Mouse (Mus musculus) neural tube, embryonic 11.5 days (tissue): ENCODE results near the gene Vtn. TPM values are rescaled to one million over a fixed set of nuclear protein-coding genes. Genes with fewer than 3 reads are reported as not detected.

Source experiments
- ATAC-seq: fragments of 200-750 bp; cut with Nextera tagmentation; 2 replicates; pipeline ENCODE4 v1.8.0; 2017; ENCODE audit warnings: moderate number of reproducible peaks, mild to moderate bottlenecking, moderate TSS enrichment, moderate library complexity; ENCODE audit not compliant: insufficient read depth, low FRiP score, low TSS enrichment
- DNase-seq: peaks from one replicate; pipeline ENCODE4 v3.0.0-alpha.2; 2015; ENCODE audit warnings: low spot score
- H3K27ac ChIP-seq: fragments of 300-500 bp; sonication (generic); 2 replicates; pipeline ENCODE4 v1.5.1; 2014; ENCODE audit warnings: low read depth, mild to moderate bottlenecking, low read length
- H3K27me3 ChIP-seq: fragments of 300-500 bp; sonication (generic); 2 replicates; pipeline ENCODE4 v1.6.1; 2014; ENCODE audit warnings: mild to moderate bottlenecking, low read length, mixed read lengths; ENCODE audit not compliant: control insufficient read depth, insufficient read depth
- H3K36me3 ChIP-seq: fragments of 300-500 bp; sonication (generic); 2 replicates; pipeline ENCODE4 v1.6.1; 2014; ENCODE audit warnings: mild to moderate bottlenecking, low read length, moderate library complexity, mixed read lengths; ENCODE audit not compliant: control insufficient read depth, insufficient read depth
- H3K4me1 ChIP-seq: fragments of 300-500 bp; sonication (generic); 2 replicates; pipeline ENCODE4 v1.6.1; 2014; ENCODE audit warnings: low read length, mixed read lengths; ENCODE audit not compliant: control insufficient read depth, insufficient read depth
- H3K4me2 ChIP-seq: fragments of 300-500 bp; sonication (generic); 2 replicates; pipeline ENCODE4 v1.6.1; 2014; ENCODE audit warnings: low read depth, mild to moderate bottlenecking, moderate library complexity
- H3K4me3 ChIP-seq: fragments of 300-500 bp; sonication (generic); 2 replicates; pipeline ENCODE4 v1.5.1; 2014; ENCODE audit warnings: low read depth, low read length
- H3K9ac ChIP-seq: fragments of 300-500 bp; sonication (generic); 2 replicates; pipeline ENCODE4 v1.6.1; 2014; ENCODE audit warnings: mild to moderate bottlenecking, low read length
- H3K9me3 ChIP-seq: fragments of 300-500 bp; sonication (generic); 2 replicates; pipeline ENCODE4 v1.6.1; 2016; ENCODE audit warnings: low read length; ENCODE audit not compliant: control insufficient read depth
- WGBS: fragments of 180-500 bp; shearing (Covaris S2); extraction: QIAGEN DNeasy Blood & Tissue Kit; methylation state at CpG from one replicate; pipeline ENCODE4 v1.1.7; 2014; 5-methylcytosine and 5-hydroxymethylcytosine counted together
- polyA plus RNA-seq: library from polyadenylated mRNA; unstranded; fragments of >200 nt; fragmentation: Nextera tagmentation; extraction: Ambion mirVana; gene quantifications from 2 replicates; pipeline ENCODE4 v1.2.1, GENCODE M21; 2014

Gene Vtn
- polyA plus RNA-seq, 1 experiment from 2014 or later = 67.8 TPM

DNA sequence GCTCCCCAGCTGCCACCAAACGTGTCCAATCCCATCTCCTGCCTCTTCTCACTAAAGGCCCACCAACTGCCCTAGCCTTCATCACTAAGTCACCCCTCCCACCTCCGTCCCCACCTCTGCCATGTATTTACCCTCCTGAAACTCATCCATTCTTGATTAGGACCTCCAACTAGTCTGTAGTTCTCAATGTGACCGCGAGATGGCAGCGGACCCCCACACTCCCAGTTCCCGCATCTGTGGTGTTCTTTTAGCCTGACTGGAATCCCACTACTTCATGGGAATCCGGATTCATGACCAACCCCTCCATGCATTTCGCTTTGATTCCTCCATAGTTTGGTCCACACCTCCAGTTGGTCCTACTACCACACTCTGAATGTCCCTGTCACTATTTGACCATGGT is 10.7 kb upstream of the Vtn start:
- no peak overlapping the region for H3K4me2 ChIP-seq
- WGBS = 5% methylated on average over 8 of the region's 8 CpGs
- no peak overlapping the region for H3K9ac ChIP-seq
- H3K9me3 ChIP-seq = no peaks in the 10 kb centered on the region
- ATAC-seq (no peak), DNase-seq (peak; percentile 82)
- no peaks in the 10 kb centered on the region for H3K36me3 ChIP-seq
- peaks cover 47% of the 10 kb centered on the region for H3K27me3 ChIP-seq
- H3K4me1 ChIP-seq = no peaks in the 10 kb centered on the region
- no peak overlapping the region for H3K4me3 ChIP-seq
- H3K27ac ChIP-seq = no peak overlapping the region

DNA sequence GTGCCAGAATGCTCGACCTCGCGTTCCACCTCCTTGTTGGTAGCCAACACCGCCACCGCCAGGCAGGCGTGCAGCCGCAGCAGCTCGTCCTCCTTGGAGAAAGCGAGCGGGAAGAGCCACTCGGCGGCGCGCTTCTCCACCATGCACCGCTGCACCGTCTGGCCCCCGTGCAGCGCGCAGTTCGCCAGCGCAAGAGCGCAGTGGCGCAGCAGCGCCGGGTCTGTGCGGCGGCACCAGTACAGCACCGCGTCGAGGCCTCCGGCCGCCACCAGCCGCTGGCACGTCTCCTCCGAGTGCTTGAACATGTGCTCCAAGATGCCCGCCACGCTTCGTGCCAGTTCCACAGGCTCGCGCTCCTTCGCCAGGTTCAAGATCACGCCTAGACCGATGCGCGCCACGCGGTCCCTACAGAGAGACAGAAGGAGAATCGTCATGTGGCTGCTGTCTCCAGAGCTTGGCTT is 8.1 kb upstream of the Vtn start:
- peaks cover 59% of the 10 kb centered on the region for H3K27me3 ChIP-seq
- ATAC-seq = peak; percentile 38; the same call in 1 of the 2 replicates
- no peaks in the 10 kb centered on the region for H3K9me3 ChIP-seq

DNA sequence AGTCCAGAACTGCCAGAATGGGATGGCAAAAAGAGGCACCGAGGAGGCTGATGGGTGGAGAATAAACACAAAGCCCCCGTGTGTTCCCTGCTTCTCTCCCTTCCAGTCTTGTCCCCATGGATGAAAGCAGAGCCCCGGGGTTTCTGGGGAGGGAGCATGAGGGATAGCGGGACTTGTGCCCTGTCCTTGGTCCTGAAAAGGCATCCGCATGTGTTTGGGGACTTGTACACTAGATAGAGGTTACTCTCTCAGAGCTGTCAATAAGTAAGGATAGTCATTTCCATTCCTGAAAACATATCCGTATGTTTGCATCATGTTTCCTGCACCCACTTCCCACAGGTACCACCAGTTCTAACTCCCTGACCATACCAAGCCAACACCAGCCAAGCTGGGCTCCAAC is 3.0 kb upstream of the Vtn start:
- WGBS = 7% methylated on average over 6 of the region's 6 CpGs
- ATAC-seq (no peak), DNase-seq (peak; percentile 55)
- Histone ChIP-seq H3K4me2 (peak overlapping the region; percentile 97), H3K4me3 (no peak overlapping the region; the same call in 1 of the 2 replicates), H3K9me3 (no peaks in the 10 kb centered on the region), H3K27ac (no peak overlapping the region), H3K36me3 (no peaks in the 10 kb centered on the region), H3K4me1 (peaks cover 9% of the 10 kb centered on the region; the same call in 1 of the 2 replicates), H3K27me3 (peaks cover 28% of the 10 kb centered on the region), H3K9ac (no peak overlapping the region)

More for the DNA sequence above, 8.1 kb upstream of the Vtn start:
- peak overlapping the region; percentile 6 for H3K9ac ChIP-seq
- H3K4me2 ChIP-seq = peak overlapping the region; percentile 42
- no peaks in the 10 kb centered on the region for H3K4me1 ChIP-seq
- WGBS = 9% methylated on average over 47 of the region's 48 CpGs
- peak overlapping the region; percentile 24 for H3K4me3 ChIP-seq
- H3K27ac ChIP-seq = no peak overlapping the region
- DNase-seq = peak; percentile 76
- H3K36me3 ChIP-seq = no peaks in the 10 kb centered on the region

DNA sequence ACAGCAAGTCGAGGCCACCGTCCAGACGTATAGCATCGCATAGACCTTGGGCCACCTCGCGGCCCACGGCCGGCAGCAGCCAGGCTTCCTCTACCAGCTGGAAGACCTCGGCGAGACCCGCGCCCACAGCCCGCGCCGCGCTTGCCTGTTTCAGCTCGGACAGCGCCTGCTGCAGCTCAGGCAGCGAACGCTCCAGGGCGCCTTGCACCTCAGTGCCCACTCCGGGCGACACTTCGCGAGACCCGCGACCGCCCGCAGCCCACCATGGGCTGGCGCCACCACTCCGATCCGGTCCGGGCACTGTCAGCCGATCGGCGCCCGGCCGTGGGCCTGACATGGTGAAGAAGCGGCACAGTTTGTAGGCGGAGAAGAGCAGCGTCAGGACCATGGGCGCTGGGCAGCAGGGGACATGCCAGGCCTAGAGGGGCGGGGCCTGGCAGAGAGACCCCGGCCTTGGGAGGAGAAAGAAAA is 1.8 kb upstream of the Vtn start:
- Histone ChIP-seq H3K4me2 (peak overlapping the region; percentile 97), H3K36me3 (no peaks in the 10 kb centered on the region), H3K27ac (peak overlapping the region; percentile 51), H3K4me1 (peaks cover 9% of the 10 kb centered on the region; the same call in 1 of the 2 replicates), H3K27me3 (peaks cover 19% of the 10 kb centered on the region), H3K9me3 (no peaks in the 10 kb centered on the region), H3K4me3 (peak overlapping the region; percentile 76), H3K9ac (peak overlapping the region; percentile 69)
- peak; percentile 56 for DNase-seq
- peak; percentile 77 for ATAC-seq
- WGBS = under 1% methylated on average over 44 of the region's 44 CpGs

DNA sequence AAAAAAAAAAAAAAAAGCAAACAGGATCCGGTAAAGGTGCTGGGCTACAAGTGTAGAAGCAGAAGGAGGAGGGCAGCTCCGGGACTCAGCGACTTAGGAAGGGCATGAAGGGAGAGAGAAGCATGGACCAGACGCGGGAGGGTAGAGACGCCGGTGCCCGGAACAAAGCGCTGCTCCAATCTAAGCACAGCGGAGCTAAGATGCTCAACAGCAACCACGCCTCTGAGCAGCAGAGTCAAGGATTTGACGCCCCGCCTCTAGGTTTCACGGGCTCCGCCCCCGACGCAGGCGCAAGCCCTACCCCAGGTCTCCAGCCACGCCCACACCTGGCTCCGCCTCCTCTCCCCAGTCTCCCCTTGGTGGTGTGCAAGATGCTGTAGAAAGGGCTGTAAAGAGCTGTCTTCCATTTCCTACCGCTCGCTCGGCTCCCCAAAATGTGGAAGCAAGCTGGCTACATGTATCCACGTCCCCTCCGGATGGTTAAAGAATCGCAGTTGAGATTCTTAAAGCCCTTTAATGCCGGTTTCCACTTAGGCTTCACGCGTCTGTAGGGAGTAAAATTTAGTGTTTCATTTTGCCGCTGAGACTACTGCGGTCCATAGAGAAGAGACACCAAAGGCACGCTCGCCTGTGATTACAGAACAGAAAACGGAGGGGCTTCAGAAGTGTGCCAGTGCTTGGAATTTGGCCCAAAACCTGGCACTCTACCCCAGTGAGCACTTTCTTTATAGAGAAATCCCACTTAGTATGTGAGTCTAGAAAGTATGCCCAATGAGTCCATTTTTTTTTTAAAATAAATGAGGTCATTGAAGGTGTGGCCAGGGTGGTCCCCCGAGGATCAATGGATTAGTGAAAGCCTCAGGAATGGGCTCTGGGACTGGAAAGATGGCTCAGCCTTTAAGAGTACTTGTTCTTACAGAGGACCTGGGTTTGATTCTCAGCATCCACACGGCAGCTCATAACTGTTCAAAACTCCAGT is 1.1 kb upstream of the Vtn start, which contains the start of gene Sarm1:
TSS of gene Sarm1 (minus strand) at position 211 of the 979 bp plus-strand sequence.
- peaks cover 9% of the 10 kb centered on the region; the same call in 1 of the 2 replicates for H3K4me1 ChIP-seq
- 3% methylated on average over 35 of the region's 36 CpGs for WGBS
- peak; percentile 98 for DNase-seq
- H3K27ac ChIP-seq = peak within 1 kb of the TSS; percentile 51
- no peaks in the 10 kb centered on the region for H3K36me3 ChIP-seq
- ATAC-seq = peak; percentile 96
- peak within 1 kb of the TSS; percentile 76 for H3K4me3 ChIP-seq
- H3K4me2 ChIP-seq = peak within 1 kb of the TSS; percentile 97
- no peaks in the 10 kb centered on the region for H3K9me3 ChIP-seq
- H3K9ac ChIP-seq = peak within 1 kb of the TSS; percentile 69
- H3K27me3 ChIP-seq = peaks cover 19% of the 10 kb centered on the region

DNA sequence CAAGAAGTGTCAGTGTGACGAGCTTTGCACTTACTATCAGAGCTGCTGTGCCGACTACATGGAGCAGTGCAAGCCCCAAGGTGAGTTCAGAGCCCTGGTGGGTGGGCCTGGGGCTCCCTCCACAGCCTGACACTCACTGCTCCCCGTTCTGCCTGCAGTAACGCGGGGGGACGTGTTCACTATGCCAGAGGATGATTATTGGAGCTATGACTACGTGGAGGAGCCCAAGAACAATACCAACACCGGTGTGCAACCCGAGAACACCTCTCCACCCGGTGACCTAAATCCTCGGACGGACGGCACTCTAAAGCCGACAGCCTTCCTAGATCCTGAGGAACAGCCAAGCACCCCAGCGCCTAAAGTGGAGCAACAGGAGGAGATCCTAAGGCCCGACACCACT is 652 bp downstream of the Vtn start:
- Histone ChIP-seq H3K4me1 (peaks cover 9% of the 10 kb centered on the region; the same call in 1 of the 2 replicates), H3K36me3 (no peaks in the 10 kb centered on the region), H3K9me3 (no peaks in the 10 kb centered on the region), H3K27me3 (peaks cover 14% of the 10 kb centered on the region), H3K4me3 (peak overlapping the region; percentile 10; the same call in 1 of the 2 replicates), H3K27ac (no peak overlapping the region), H3K9ac (no peak overlapping the region; the same call in 1 of the 2 replicates), H3K4me2 (no peak overlapping the region)
- WGBS = 56% methylated on average over 16 of the region's 16 CpGs
- DNase-seq = no peak
- ATAC-seq = no peak

DNA sequence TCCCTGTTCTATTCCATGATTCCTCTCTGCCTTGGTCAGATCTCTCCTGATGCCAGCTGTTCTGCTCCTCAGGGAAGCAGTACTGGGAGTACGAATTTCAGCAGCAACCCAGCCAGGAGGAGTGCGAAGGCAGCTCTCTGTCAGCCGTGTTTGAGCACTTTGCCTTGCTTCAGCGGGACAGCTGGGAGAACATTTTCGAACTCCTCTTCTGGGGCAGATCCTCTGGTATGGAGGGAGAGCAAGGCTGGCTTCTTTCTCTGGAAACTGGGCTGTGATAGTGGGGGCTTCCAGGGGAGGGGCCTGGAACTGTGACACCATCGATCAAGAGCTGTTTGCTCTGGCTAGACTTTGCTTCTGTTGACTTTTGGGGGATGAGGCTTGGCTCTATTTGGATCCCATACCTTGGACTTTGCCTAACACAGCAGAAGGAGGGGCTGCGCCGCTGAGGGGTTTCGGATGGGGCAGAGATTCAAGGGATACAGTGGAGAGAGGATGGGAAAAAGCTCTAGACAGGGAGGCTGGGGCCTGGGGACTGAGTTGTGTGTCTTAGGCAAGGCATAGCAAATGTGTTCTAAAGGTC is 1.8 kb downstream of the Vtn start:
- 81% methylated on average over 9 of the region's 9 CpGs for WGBS

DNA sequence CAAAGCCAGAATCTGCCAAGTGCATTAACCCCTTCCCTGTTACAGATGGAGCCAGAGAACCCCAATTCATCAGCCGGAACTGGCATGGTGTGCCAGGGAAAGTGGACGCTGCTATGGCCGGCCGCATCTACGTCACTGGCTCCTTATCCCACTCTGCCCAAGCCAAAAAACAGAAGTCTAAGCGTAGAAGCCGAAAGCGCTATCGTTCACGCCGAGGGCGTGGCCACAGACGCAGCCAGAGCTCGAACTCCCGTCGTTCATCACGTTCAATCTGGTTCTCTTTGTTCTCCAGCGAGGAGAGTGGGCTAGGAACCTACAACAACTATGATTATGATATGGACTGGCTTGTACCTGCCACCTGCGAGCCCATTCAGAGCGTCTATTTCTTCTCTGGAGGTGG is 2.6 kb downstream of the Vtn start:
- H3K27me3 ChIP-seq = 0 out of 2 replicates have a peak, but pooled peaks cover 2% of the 10 kb centered on the region
- WGBS = 78% methylated on average over 20 of the region's 20 CpGs
- no peak overlapping the region for H3K4me3 ChIP-seq
- peaks cover 4% of the 10 kb centered on the region; the same call in 1 of the 2 replicates for H3K4me1 ChIP-seq
- H3K9ac ChIP-seq = no peak overlapping the region
- ATAC-seq = no peak
- peaks cover under 1% of the 10 kb centered on the region; the same call in 1 of the 2 replicates for H3K36me3 ChIP-seq
- H3K4me2 ChIP-seq = no peak overlapping the region
- DNase-seq = no peak
- H3K9me3 ChIP-seq = no peaks in the 10 kb centered on the region
- H3K27ac ChIP-seq = no peak overlapping the region

More for the DNA sequence above, 1.8 kb downstream of the Vtn start:
- ATAC-seq (no peak), DNase-seq (no peak)
- no peak overlapping the region for H3K4me3 ChIP-seq
- no peaks in the 10 kb centered on the region for H3K9me3 ChIP-seq
- peaks cover 8% of the 10 kb centered on the region for H3K27me3 ChIP-seq
- H3K9ac ChIP-seq = no peak overlapping the region
- H3K36me3 ChIP-seq = no peaks in the 10 kb centered on the region
- no peak overlapping the region for H3K27ac ChIP-seq
- H3K4me2 ChIP-seq = no peak overlapping the region
- peaks cover 9% of the 10 kb centered on the region; the same call in 1 of the 2 replicates for H3K4me1 ChIP-seq
